ENCODE assay signal across 8 mouse cellular contexts in genomic region chr10:67548261-67548854, GRCm38 (mm10). TPM values are rescaled to one million over a fixed set of nuclear protein-coding genes. Genes with fewer than 3 reads are reported as not detected.
A peak's percentile ranks its signal among the peaks of the same experiment; 100 is the strongest.
DNase-seq lines count a peak whose midpoint lies in the region; ATAC-seq and TF ChIP-seq lines count a peak whose summit lies in the region.

No protein-coding gene starts in this region.

- H3K4me1 ChIP-seq in neural tube, embryonic 15.5 days, result peaks cover 44% of the 10 kb centered on the region

- WGBS in neural tube, embryonic 15.5 days, result under 1% methylated on average over 73 of the region's 73 CpGs

- ATAC-seq in neural tube, embryonic 15.5 days (ENCODE audit: low FRiP score), result peak; percentile 80

- TF ChIP-seq CTCF in layer of hippocampus, adult 2 months (conservative IDR thresholded peaks at IDR 0.05), result no peak

- DNase-seq in layer of hippocampus, adult 2 months (ENCODE audit: low spot score in 2 of 2), result peak in 1 of 2 experiments; percentile 14
- no peak for DNase-seq in layer of hippocampus, adult 18-20 months (ENCODE audit: low spot score in 2 of 2)
- peak; percentile 74 for DNase-seq in adrenal gland, postnatal 14 days
- DNase-seq in forelimb bud, embryonic 11.5 days (ENCODE audit: low read depth, low spot score), result peak; percentile 34
- peak; percentile 76 for DNase-seq in kidney, adult 18-20 months
- peak; percentile 43 for DNase-seq in lung, adult 18-20 months
- peak; percentile 41 to 54 for DNase-seq in urinary bladder, postnatal 36 days (ENCODE audit: low spot score in 2 of 2)

- peaks cover 27% of the 10 kb centered on the region for H3K27me3 ChIP-seq in neural tube, embryonic 15.5 days (replicated peaks)

- peak overlapping the region; percentile 81 for H3K9ac ChIP-seq in neural tube, embryonic 15.5 days (replicated peaks)

- peak overlapping the region; percentile 95 for H3K27ac ChIP-seq in layer of hippocampus, adult 2 months
- peak overlapping the region; percentile 97 for H3K27ac ChIP-seq in neural tube, embryonic 15.5 days (replicated peaks)

- H3K36me3 ChIP-seq in neural tube, embryonic 15.5 days, result peaks cover 3% of the 10 kb centered on the region; the same call in 1 of the 2 replicates

- H3K4me2 ChIP-seq in neural tube, embryonic 15.5 days, result peak overlapping the region; percentile 86

- no peaks in the 10 kb centered on the region for H3K9me3 ChIP-seq in neural tube, embryonic 15.5 days (replicated peaks)

- peak overlapping the region; percentile 67 for H3K4me3 ChIP-seq in layer of hippocampus, adult 2 months
- H3K4me3 ChIP-seq in neural tube, embryonic 15.5 days (replicated peaks), result peak overlapping the region; percentile 92

RNA-seq across cellular contexts. Expression of gene Ado, which starts 0.4 kb away (rescaled TPM):
- 10 to 100 TPM; 32.9 to 34.1 TPM for total RNA-seq in layer of hippocampus, adult 2 months (2021)
- total RNA-seq in layer of hippocampus, adult 18-20 months (2021), result 10 to 100 TPM; 35.4 to 35.7 TPM
- 24.2 and 25.9 TPM in 2 replicates for total RNA-seq in adrenal gland, postnatal 14 days (2021)
- 83.1 and 88.3 TPM in 2 replicates for polyA plus RNA-seq in neural tube, embryonic 15.5 days (2015; fragmentation: Nextera tagmentation; extraction: Ambion mirVana)

RNA-seq across cellular contexts. Expression of gene Egr2, which starts 13.1 kb away (rescaled TPM):
- total RNA-seq in layer of hippocampus, adult 2 months (2021), result 1 to 10 TPM; 1.7 to 2.2 TPM
- total RNA-seq in layer of hippocampus, adult 18-20 months (2021), result 1 to 10 TPM; 6.4 to 7.0 TPM
- 1.2 and 2.6 TPM in 2 replicates for total RNA-seq in adrenal gland, postnatal 14 days (2021)
- polyA plus RNA-seq in neural tube, embryonic 15.5 days (2015; fragmentation: Nextera tagmentation; extraction: Ambion mirVana), result 1.1 and 1.4 TPM in 2 replicates

Comparison
In these comparisons a context has a peak if more than half of its experiments do, and no peak if none do; other contexts are left out.
1. DNase-seq: peak in adrenal gland, postnatal 14 days (single experiment), forelimb bud, embryonic 11.5 days (single experiment), kidney, adult 18-20 months (single experiment), lung, adult 18-20 months (2 of 2) and urinary bladder, postnatal 36 days (2 of 2); none in layer of hippocampus, adult 18-20 months (0 of 2).